21 mouse cellular contexts compared by ENCODE assay signal in the genomic region with DNA sequence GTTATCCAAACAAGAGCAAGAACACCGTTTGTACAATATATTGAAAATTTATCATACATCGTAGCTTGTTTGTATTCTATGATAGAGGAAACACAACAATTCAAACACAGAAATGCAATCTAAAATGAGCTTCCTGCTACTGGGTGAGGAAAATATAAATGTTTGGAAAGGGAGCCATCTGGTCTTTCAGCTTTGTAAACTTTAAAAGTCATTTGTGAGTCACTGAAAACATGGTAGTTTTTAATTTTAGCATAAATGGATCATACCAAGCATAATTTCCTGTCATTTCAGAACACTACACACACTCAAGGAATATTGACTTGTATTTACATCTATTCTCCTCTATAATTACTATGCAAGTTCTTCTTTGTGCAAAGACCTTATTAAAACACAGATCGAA.
DNase-seq lines count a peak whose midpoint lies in the region; ATAC-seq and TF ChIP-seq lines count a peak whose summit lies in the region.
"Had no signal": no experiment of that assay in that cellular context is flagged by ENCODE, and none has a peak within 500 bp of the region (broad histone marks: within the 10 kb centered on the region; RNA-seq: fewer than 3 reads in every experiment).

No protein-coding gene starts in this region.

- no peak overlapping the region for H3K4me3 ChIP-seq in lung, embryonic 14.5 days (ENCODE audit: low read depth, low read length)
- no peak overlapping the region for H3K4me3 ChIP-seq in lung, adult 2 months (replicated peaks; ENCODE audit: extremely low read depth, low read depth, low read length)
- no peak overlapping the region for H3K4me3 ChIP-seq in hindbrain, embryonic 14.5 days (replicated peaks; ENCODE audit: low read length)
- H3K4me3 ChIP-seq: forebrain, embryonic 15.5 days; heart, adult 2 months; heart, embryonic 10.5 days; heart, embryonic 13.5 days; hindbrain, embryonic 15.5 days had no signal

- H3K4me2 ChIP-seq in lung, embryonic 14.5 days: no peak overlapping the region
- no peak overlapping the region for H3K4me2 ChIP-seq in hindbrain, embryonic 14.5 days (replicated peaks)
- H3K4me2 ChIP-seq: forebrain, embryonic 15.5 days; heart, embryonic 13.5 days; hindbrain, embryonic 15.5 days had no signal

- H3K9me3 ChIP-seq in lung, embryonic 14.5 days (ENCODE audit: low read depth, low read length): no peaks in the 10 kb centered on the region
- H3K9me3 ChIP-seq in hindbrain, embryonic 14.5 days (ENCODE audit: control insufficient read depth, low read length): no peaks in the 10 kb centered on the region
- H3K9me3 ChIP-seq: forebrain, embryonic 15.5 days; heart, embryonic 10.5 days; heart, embryonic 13.5 days; hindbrain, embryonic 15.5 days had no signal

- H3K27ac ChIP-seq in lung, embryonic 14.5 days (ENCODE audit: low read depth): no peak overlapping the region
- H3K27ac ChIP-seq in hindbrain, embryonic 14.5 days: no peak overlapping the region
- H3K27ac ChIP-seq: forebrain, embryonic 15.5 days; heart, adult 2 months; heart, embryonic 10.5 days; heart, embryonic 13.5 days; hindbrain, embryonic 15.5 days had no signal

- TF ChIP-seq POLR2A in lung, adult 2 months (IDR thresholded peaks at IDR 0.05; ENCODE audit: borderline replicate concordance, extremely low read depth, low read depth, low read length): no peak
- TF ChIP-seq POLR2A in brain, embryonic 14.5 days (IDR thresholded peaks at IDR 0.05; ENCODE audit: borderline replicate concordance, extremely low read depth, insufficient read depth, insufficient read length, poor library complexity, severe bottlenecking): no peak

- H3K4me1 ChIP-seq in lung, embryonic 14.5 days (ENCODE audit: insufficient read depth): no peaks in the 10 kb centered on the region
- peaks cover 2% of the 10 kb centered on the region; the same call in 1 of the 2 replicates for H3K4me1 ChIP-seq in lung, adult 2 months (ENCODE audit: control insufficient read depth, insufficient read depth, low read length)
- no peaks in the 10 kb centered on the region for H3K4me1 ChIP-seq in hindbrain, embryonic 14.5 days (replicated peaks; ENCODE audit: control insufficient read depth, insufficient read depth, low read length)
- H3K4me1 ChIP-seq: heart, embryonic 10.5 days; heart, embryonic 13.5 days; hindbrain, embryonic 15.5 days had no signal

- no peak for TF ChIP-seq CTCF in lung, embryonic 14.5 days (IDR thresholded peaks at IDR 0.05; ENCODE audit: low read depth)
- TF ChIP-seq CTCF in lung, adult 2 months (IDR thresholded peaks at IDR 0.05; ENCODE audit: insufficient read depth, low read length): no peak
- TF ChIP-seq CTCF in brain, embryonic 14.5 days (IDR thresholded peaks at IDR 0.05; ENCODE audit: borderline replicate concordance, extremely low read depth, insufficient read depth, insufficient read length): no peak

- no peak overlapping the region for H3K9ac ChIP-seq in lung, embryonic 14.5 days
- H3K9ac ChIP-seq in hindbrain, embryonic 14.5 days: no peak overlapping the region
- H3K9ac ChIP-seq: forebrain, embryonic 15.5 days; heart, embryonic 13.5 days; hindbrain, embryonic 15.5 days had no signal

- no peaks in the 10 kb centered on the region for H3K27me3 ChIP-seq in lung, embryonic 14.5 days (ENCODE audit: insufficient read depth, low read length)
- H3K27me3 ChIP-seq in hindbrain, embryonic 14.5 days (ENCODE audit: control insufficient read depth, insufficient read depth, low read length): no peaks in the 10 kb centered on the region
- H3K27me3 ChIP-seq: forebrain, embryonic 15.5 days; heart, embryonic 13.5 days; hindbrain, embryonic 15.5 days had no signal

- no peak for DNase-seq in frontal cortex, postnatal 14 days (ENCODE audit: low spot score in 2 of 2)
- peak; percentile 44 for DNase-seq in lung, embryonic 14.5 days
- DNase-seq in lung, adult 2 months: no peak
- peak; percentile 26 for DNase-seq in brain, embryonic 14.5 days (ENCODE audit: low read depth)
- DNase-seq in hindbrain, embryonic 14.5 days (ENCODE audit: low spot score): no peak
- DNase-seq: adrenal gland, adult 2 months; adrenal gland, postnatal 14 days; cerebellum, adult 18-20 months; cerebellum, adult 9-10 months; cerebellum, postnatal 14 days; gastrocnemius, postnatal 10 days; gastrocnemius, postnatal 36 days; heart, adult 2 months; heart, postnatal 14 days; heart, postnatal 4 days had no signal

- WGBS in lung, embryonic 14.5 days: 37% methylated on average over 3 of the region's 3 CpGs
- WGBS in lung, adult 2 months: 36% methylated on average over 3 of the region's 3 CpGs
- 89% methylated on average over 3 of the region's 3 CpGs for WGBS in hindbrain, embryonic 14.5 days

- peak; percentile 68 for ATAC-seq in frontal cortex, adult (ENCODE audit: low TSS enrichment)
- ATAC-seq in lung, embryonic 14.5 days (ENCODE audit: insufficient read depth): peak; percentile 24; the same call in 1 of the 2 replicates
- ATAC-seq in hindbrain, embryonic 14.5 days (ENCODE audit: low FRiP score): no peak
- ATAC-seq: CD4-positive, CD25-positive, alpha-beta regulatory T cell, adult 4 months; forebrain, embryonic 15.5 days had no signal

- no peaks in the 10 kb centered on the region for H3K36me3 ChIP-seq in lung, embryonic 14.5 days (ENCODE audit: insufficient read depth)
- H3K36me3 ChIP-seq in hindbrain, embryonic 14.5 days (replicated peaks; ENCODE audit: control insufficient read depth, insufficient read depth): no peaks in the 10 kb centered on the region
- H3K36me3 ChIP-seq: forebrain, embryonic 15.5 days; heart, embryonic 10.5 days; heart, embryonic 13.5 days; hindbrain, embryonic 15.5 days had no signal

Comparison
In these comparisons a context has a peak if more than half of its experiments do, and no peak if none do; other contexts are left out.
1. DNase-seq: peak in lung, embryonic 14.5 days (single experiment) and brain, embryonic 14.5 days (single experiment); none in frontal cortex, postnatal 14 days (0 of 2), lung, adult 2 months (single experiment) and hindbrain, embryonic 14.5 days (single experiment).